Mouse (Mus musculus) right cerebral cortex, postnatal 4 days (tissue): ENCODE measurements around the gene Pgm5.
"Not testable (repeated sequence)": the region's sequence is repeated elsewhere in the genome, so short reads cannot be mapped to it uniquely, and the experiment has no call there.

Experiments used
- DNase-seq: peaks from one replicate; pipeline ENCODE4 v3.0.0-alpha.2; 2022

Gene Pgm5

GRCm38 (mm10) chr19:24703168-24703567 is 158.5 kb downstream of the Pgm5 start:
- not testable (repeated sequence) for DNase-seq

GRCm38 (mm10) chr19:24701716-24702115 is 159.9 kb downstream of the Pgm5 start:
- no peak for DNase-seq

DNA sequence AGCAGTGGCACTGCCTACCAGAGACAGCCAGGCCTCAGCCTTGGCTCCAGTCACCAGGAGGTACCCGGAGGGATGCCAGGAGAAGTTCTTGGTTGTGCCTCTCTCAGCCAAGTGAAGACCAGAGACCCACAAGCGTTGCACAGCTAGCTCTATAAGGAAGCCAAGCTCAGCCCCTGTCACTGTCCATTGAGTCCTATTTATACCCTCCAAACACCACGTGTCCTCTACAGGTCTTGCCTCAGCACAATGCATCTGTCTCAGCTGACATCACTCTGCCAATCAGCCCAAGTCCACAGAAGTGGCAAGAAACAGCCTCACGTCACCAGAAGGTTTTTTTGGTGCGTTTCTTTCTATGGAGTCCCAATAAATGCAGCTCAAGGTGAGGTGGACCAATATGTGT is 161.0 kb downstream of the Pgm5 start:
- no peak for DNase-seq

GRCm38 (mm10) chr19:24699910-24700309 is 161.7 kb downstream of the Pgm5 start:
- no peak for DNase-seq

DNA sequence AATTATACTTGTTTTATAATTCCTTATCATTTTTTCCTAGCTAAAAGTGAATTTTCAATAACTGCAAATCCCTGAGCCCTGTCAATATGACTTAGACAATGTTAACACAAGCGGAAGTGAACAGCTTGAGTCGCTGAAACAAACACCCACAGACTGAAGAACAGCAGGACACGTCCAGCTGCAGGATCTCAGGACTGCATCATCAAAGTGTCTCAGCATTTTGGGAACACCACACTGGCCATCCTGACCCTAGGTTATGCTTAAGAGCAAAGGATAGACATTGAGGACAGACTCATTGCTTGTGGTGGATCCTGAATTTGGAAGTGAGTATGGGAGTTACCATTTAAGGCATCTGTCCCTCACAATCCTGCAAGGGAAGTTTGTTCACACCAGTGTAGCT is 162.5 kb downstream of the Pgm5 start:
- DNase-seq = no peak

GRCm38 (mm10) chr19:24698651-24699050 is 163.0 kb downstream of the Pgm5 start:
- DNase-seq = no peak

DNA sequence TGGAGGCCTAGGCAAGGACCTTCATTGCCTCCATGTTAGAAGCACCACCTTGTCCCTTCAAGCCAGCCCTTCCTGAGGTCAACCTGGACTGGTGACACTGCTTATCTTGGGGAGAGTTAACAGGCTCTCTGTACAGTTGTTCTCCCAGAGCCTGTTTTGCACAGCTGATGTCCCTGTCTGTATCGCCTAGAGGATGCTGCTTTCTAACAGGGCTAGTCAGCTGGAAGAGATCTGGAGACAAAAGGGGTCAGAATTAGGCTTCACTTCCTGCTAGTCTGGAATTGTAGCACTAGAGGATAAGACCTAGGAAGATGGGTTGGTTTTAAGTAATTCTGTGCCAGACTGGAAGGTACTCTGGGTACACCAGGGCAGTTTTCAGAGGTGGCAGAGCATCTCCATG is 163.7 kb downstream of the Pgm5 start:
- no peak for DNase-seq

GRCm38 (mm10) chr19:24692691-24693090 is 169.0 kb downstream of the Pgm5 start:
- DNase-seq = no peak

DNA sequence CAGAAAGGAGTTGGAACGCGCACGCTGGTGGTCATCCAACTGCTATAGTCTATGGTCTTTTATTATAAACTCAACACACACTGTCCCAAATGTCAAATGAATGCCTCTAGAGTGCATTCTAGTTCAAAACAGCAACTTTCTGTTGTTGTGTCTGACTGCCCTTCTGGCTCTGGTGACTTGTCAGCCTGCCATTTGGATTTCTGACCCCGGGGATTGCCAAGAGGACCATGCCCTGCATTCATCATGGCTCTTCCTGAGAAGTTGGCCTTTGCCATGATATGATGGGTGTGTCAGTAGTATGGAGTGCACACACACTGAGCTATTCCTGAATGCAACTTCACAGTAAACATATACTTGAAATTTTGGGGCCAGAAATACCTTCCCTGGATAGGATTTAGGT is 172.1 kb downstream of the Pgm5 start:
- no peak for DNase-seq

GRCm38 (mm10) chr19:24688327-24688726 is 173.3 kb downstream of the Pgm5 start:
- DNase-seq = no peak

GRCm38 (mm10) chr19:24686411-24686810 is 175.2 kb downstream of the Pgm5 start:
- no peak for DNase-seq

DNA sequence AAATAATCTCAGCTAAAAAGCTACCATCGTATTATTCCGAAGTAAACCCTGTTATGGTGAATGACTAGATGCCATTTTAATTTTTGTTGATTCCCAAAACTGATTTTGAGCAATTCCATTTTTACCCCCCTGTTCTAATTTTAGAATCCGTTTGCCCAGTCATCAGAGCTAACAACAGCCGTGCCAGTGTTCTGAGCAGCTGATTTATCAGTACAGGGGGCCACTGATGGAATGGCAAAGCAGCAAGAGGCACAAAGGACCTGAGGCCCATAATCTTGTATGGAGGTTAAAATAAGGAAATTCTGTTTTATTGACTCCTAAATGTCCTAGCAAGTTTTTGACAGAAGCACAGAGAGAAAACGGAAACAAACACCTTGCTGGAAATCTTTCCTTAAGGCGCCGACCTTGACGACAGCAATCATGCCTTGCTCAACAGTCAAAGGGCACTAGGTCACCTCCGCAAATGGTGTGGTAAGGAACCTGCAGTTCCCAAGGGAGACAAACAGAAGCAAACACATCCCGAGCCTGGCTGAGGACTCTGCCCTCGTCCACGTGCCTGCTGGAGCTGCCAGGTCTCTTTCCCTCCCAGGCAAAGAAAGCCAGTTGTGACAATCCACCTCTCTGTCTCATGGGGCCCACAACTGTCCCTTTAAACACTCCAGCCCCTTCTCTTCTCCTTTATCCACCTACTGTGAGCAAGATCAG is 178.5 kb downstream of the Pgm5 start:
- no peak for DNase-seq

DNA sequence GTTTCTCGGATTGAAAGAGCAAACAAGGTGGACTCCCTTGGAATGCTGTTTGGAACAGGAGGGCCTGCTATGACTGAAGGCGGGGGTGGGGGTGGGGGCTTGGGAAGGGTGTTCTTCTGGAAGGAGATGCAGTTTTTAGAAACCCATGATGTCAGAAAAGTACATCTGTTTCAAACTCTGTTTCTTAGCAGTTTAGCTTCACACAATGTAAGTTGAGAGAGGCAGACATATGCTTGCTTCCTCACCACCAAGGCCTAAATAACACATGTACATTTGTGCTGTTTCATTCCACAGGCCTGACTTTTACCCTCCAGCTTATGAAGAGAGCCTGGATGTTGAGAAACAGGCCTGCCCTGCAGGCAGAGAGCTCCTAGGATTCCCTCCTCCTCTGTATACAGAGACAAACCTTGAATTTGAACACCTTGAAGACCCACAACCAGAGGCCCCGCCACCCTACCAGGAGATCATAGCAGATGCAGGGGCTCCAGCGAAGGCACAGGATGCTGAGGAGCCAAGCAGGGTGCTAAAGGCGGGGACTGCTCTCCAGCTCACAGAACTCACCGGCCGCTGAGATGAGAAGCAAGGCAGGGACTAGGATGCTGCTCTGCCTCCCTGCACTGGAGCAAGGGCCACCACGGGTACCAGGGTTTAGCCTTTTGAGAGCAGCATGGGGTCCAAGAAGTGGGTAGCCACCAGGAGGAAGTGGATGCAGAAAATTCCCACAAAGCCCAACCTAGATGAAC is 184.2 kb downstream of the Pgm5 start:
- DNase-seq = no peak

DNA sequence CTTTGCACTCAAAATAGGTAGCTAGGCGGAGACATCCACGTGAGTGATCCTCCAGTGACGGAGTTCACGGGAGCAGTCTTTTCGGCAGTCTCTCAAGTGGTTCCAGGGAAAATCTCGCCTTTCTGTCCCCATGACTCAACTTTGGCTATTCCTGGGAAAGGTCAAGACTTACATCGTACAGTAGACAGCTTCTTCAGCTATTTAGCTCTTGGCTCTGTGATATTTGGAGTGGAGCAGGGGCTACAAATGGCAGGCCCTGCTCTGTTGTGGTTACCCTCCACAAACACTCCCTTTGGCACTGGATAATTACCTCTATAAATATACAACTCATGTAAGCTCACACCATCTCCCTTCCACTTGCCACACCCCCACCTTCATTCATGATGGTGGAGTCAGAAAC is 185.2 kb downstream of the Pgm5 start:
- DNase-seq = no peak

DNA sequence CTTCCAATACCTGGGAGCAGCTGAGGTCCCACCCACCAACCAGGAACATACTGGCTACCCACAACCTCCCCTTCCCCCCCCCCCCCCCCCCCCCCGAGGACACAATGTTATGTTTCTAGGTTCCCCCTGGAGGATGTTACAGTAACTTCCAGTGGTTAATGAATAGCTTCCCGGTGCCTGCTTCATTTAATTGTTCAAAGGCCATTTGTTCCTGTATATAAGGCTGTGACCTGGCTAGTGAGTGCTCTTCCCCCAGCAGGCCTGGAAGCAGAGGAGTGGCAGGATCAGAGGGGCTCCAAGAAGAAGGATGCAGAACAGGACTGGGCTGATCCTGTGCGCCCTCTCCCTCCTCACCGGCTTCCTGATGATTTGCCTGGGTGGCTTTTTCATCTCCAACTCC is 187.9 kb downstream of the Pgm5 start, which contains the start of gene Tmem252:
Gene Tmem252 (plus strand): TSS at position 247 of the 400 bp plus-strand sequence.
- no peak for DNase-seq

DNA sequence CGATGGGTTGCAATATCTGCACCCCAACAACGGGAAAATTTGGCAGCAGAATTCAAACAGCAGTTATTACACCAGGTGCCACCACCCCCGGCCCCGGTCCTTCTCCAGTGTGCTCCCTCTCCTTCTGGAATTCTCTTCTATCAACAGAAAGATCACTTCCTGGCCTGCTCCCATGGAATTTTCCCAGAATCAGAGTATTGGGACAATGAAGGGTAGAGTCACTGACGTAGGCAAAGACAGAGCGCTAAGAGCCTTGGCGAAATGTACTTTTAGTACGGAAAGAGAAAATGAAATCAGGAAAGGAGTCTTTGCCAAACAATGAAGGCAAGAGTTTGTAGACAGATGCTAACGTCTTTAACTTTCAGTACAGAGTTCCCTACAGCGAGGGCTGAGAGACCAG is 188.3 kb downstream of the Pgm5 start:
- DNase-seq = no peak

GRCm38 (mm10) chr19:24672366-24672960 is 189.2 kb downstream of the Pgm5 start:
- DNase-seq = no peak

DNA sequence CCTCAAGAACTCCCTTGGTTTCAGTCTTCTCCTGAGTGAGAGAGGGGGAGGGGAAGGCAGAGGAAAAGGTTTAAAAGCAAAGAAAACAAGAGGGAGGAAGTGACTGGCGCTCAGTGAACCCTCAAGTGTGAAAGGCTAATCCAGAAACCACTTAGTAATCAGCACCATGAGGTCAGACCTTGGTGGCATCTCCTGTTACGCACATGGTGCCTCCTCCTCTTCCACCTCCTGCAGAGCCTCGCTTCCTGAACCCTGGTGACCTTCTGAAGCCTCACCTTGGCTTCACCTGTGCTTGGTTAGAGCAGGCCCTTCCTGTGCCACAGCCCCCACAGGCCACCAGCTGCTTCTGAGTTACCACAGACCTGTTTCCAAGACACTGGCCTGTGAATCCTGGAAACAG is 190.1 kb downstream of the Pgm5 start:
- no peak for DNase-seq

- no peak for DNase-seq
Observed at GRCm38 (mm10) chr19:24667527-24667926, 194.1 kb downstream of the Pgm5 start.

DNA sequence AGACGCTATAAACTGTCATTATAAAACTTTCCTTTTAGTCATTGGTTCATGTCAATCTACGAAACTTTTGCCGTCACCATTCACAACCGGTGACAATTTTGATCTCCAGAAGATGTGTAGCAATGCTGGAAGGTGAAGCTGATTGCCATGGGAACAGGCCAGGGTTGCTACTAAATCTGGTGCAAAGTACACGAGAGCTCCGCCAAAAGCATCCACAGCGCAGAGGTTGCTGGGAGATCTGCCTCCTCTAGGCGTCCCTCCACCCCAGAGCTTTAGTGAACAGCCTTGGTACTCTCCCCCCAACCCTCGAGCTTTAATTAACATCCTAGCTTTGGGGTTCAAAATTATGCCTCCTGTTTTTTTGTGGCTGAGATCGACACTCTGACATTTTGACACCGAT is 195.9 kb downstream of the Pgm5 start:
- no peak for DNase-seq

DNA sequence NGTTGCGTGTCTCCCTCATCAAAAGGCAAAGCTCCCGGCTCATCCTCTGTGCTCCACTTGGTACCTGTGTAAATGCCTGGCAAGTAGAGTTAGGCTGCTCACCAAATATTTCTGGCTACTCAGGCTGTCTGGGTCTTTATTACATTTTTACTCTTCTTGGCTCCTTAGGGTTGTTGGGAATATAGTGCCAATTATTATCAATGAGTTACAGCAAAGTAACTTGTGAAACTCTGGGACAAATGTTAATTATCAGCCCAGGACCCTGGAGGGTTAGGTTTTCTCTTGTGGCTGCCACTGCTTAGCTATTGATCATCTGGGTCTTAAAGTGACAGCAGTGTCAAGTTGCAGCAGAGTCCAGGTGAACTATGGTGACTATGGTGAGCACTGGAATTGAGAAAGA is 199.3 kb downstream of the Pgm5 start:
- no peak for DNase-seq

DNA sequence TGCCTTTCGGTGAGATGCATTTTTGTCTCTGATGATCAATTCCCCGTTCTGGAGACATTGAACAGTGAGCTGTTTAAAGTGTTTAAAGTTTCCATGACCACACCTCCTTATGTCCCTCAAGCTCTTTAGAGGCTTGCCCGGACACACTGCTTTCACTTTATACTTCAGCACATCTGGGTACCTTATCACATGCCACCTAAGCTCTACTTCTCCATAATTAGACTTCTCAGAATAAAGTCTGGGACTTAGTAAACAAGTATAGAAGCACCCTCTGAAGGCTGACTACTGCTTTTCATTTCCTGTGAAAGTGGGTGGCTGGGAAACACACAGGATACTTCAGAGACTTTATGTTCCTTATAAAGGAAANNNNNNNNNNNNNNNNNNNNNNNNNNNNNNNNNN is 204.7 kb downstream of the Pgm5 start:
- DNase-seq = no peak

GRCm38 (mm10) chr19:24653230-24653799 is 208.3 kb downstream of the Pgm5 start:
- no peak for DNase-seq
